Mouse (Mus musculus) G1E (cell line): ENCODE measurements at regions not wholly inside any gene's neighbourhood (a gene's known extent, or its start where the extent isn't known, plus 50 kb on each side); places are given as distances from the start of the nearest gene placed in this dataset.
A peak's percentile ranks its signal among the peaks of the same experiment; 100 is the strongest.

Experiments used
- ATAC-seq: 2 replicates; pipeline ENCODE4 v1.8.0; 2016; ENCODE audit warnings: mild to moderate bottlenecking; ENCODE audit not compliant: insufficient number of reproducible peaks, poor library complexity, low FRiP score, severe bottlenecking; ENCODE audit errors: extremely low read depth
- DNase-seq: peaks from one replicate; pipeline ENCODE4 v3.0.0; 2012; ENCODE audit warnings: low spot score
- H3K27me3 ChIP-seq: 2 replicates; pipeline ENCODE4 v1.6.1; 2012; ENCODE audit warnings: mild to moderate bottlenecking, low read length, inconsistent platforms; ENCODE audit not compliant: insufficient read depth
- H3K36me3 ChIP-seq: replicated peaks from 2 replicates; pipeline ENCODE3; 2012; ENCODE audit warnings: mild to moderate bottlenecking, inconsistent platforms
- H3K4me1 ChIP-seq: 2 replicates; pipeline ENCODE4 v1.6.1; 2012; ENCODE audit warnings: low read depth, low read length, inconsistent platforms, mixed read lengths; ENCODE audit not compliant: insufficient read depth
- H3K4me3 ChIP-seq: 2 replicates; pipeline ENCODE4 v1.5.1; 2012; ENCODE audit warnings: low read depth, mild to moderate bottlenecking, inconsistent platforms, low read length, moderate library complexity, mixed read lengths
- H3K9me3 ChIP-seq: replicated peaks from 2 replicates; pipeline ENCODE4 v1.6.1; 2012; ENCODE audit warnings: inconsistent platforms
- CTCF ChIP-seq: IDR thresholded peaks from 2 replicates; pipeline ENCODE4 v1.5.1; 2012; ENCODE audit warnings: low read depth, low read length, inconsistent platforms, mixed read lengths
- GATA1 ChIP-seq: IDR thresholded peaks from 2 replicates; pipeline ENCODE4 v1.6.1; 2012; ENCODE audit warnings: borderline replicate concordance, low read length, inconsistent platforms, mixed read lengths
- GATA2 ChIP-seq: IDR thresholded peaks from 2 replicates; pipeline ENCODE4 v1.6.1; 2012; ENCODE audit warnings: low read depth, low read length, inconsistent platforms, borderline replicate concordance
- POLR2AphosphoS5 ChIP-seq: IDR thresholded peaks from 2 replicates; pipeline ENCODE4 v1.6.1; 2012; ENCODE audit warnings: low read depth, low read length, inconsistent platforms; ENCODE audit not compliant: insufficient replicate concordance
- TAL1 ChIP-seq: conservative IDR thresholded peaks from 2 replicates; pipeline ENCODE4 v1.6.1; 2012; ENCODE audit warnings: low read depth, low read length, inconsistent platforms, mixed read lengths

DNA sequence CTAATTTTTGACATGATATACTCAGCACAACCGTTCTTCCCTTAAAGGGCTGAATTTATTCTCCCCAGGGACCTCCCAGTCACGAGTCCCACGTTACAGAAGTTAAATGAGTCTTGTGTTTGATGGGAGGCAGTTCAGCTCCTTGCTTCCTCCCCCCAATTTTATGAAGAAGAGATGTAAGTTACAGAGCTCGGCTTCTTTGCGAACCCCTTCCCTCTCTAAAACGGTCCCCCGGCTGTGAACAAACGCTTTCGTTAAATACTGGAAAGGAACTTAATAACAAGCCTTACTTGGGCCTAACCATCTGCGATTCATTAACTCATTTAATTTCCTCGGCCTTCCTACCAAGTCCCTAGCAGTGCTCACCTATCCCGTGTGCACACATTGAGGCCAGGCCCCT lies 84.9 kb upstream of the A530016L24Rik start:
- H3K27me3 ChIP-seq, result no peaks in the 10 kb centered on the region
- H3K4me1 ChIP-seq, result no peaks in the 10 kb centered on the region
- no peak for TF ChIP-seq POLR2AphosphoS5
- TF ChIP-seq TAL1, result no peak
- ATAC-seq (no peak), DNase-seq (no peak)
- no peak overlapping the region for H3K4me3 ChIP-seq
- no peaks in the 10 kb centered on the region for H3K9me3 ChIP-seq
- no peaks in the 10 kb centered on the region for H3K36me3 ChIP-seq

GRCm38 (mm10) chr12:112405781-112406213 lies 83.5 kb upstream of the A530016L24Rik start:
- H3K36me3 ChIP-seq, result no peaks in the 10 kb centered on the region
- no peak for TF ChIP-seq POLR2AphosphoS5
- no peak for TF ChIP-seq CTCF
- no peak for TF ChIP-seq GATA2
- TF ChIP-seq TAL1, result no peak
- no peak for TF ChIP-seq GATA1

GRCm38 (mm10) chr12:112411612-112412350 lies 77.5 kb upstream of the A530016L24Rik start:
- DNase-seq (no peak), ATAC-seq (no peak)
- H3K4me3 ChIP-seq, result no peak overlapping the region
- TF ChIP-seq CTCF, result peak; percentile 25; the same call in 1 of the 2 replicates
- no peak for TF ChIP-seq GATA2
- no peaks in the 10 kb centered on the region for H3K4me1 ChIP-seq
- no peaks in the 10 kb centered on the region for H3K9me3 ChIP-seq
- peaks cover 8% of the 10 kb centered on the region; the same call in 1 of the 2 replicates for H3K27me3 ChIP-seq
- no peaks in the 10 kb centered on the region for H3K36me3 ChIP-seq

More at GRCm38 (mm10) chr12:112405781-112406213, 83.5 kb upstream of the A530016L24Rik start:
- no peaks in the 10 kb centered on the region for H3K4me1 ChIP-seq
- H3K4me3 ChIP-seq, result no peak overlapping the region
- ATAC-seq (no peak), DNase-seq (no peak)
- no peaks in the 10 kb centered on the region for H3K27me3 ChIP-seq
- H3K9me3 ChIP-seq, result no peaks in the 10 kb centered on the region

- H3K4me3 ChIP-seq, result no peak overlapping the region
- H3K36me3 ChIP-seq, result no peaks in the 10 kb centered on the region
- ATAC-seq (no peak), DNase-seq (no peak)
- H3K4me1 ChIP-seq, result no peaks in the 10 kb centered on the region
- peaks cover 8% of the 10 kb centered on the region; the same call in 1 of the 2 replicates for H3K27me3 ChIP-seq
- TF ChIP-seq POLR2AphosphoS5 (no peak), CTCF (no peak), GATA2 (no peak), TAL1 (no peak), GATA1 (no peak)
- H3K9me3 ChIP-seq, result no peaks in the 10 kb centered on the region
Measured at GRCm38 (mm10) chr12:112412351-112412697, 76.9 kb upstream of the A530016L24Rik start.

DNA sequence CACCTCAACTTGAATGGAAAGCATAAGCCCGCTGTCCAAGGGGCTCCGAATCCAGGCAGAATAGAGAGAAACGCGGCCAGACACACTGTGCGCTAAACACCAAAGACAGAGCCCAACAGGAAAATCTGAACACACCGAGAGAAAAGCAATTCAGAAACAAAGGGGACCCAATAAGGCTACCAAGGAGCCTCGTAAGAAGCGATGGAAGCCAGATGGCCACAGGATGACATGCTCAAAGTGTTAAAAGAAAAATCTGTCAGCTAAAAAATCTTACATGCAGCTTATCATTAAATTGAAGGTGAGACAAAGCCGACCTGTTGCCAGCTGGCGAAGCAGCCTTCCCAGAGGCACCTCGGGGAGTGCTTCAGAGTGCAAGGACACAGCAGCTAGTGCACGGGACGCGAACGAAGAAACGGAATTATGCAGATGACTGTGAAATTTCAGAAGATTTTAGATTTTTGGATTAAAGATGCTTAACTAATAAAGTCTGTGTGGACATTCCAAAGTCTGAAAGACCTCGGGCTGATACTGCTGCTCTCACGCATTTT lies 73.2 kb upstream of the A530016L24Rik start:
- no peak for ATAC-seq
- no peak overlapping the region for H3K4me3 ChIP-seq
- peaks cover 10% of the 10 kb centered on the region; the same call in 1 of the 2 replicates for H3K27me3 ChIP-seq
- DNase-seq, result no peak
- H3K4me1 ChIP-seq, result no peaks in the 10 kb centered on the region
- TF ChIP-seq GATA1 (no peak), POLR2AphosphoS5 (no peak), TAL1 (no peak), GATA2 (no peak), CTCF (no peak)
- H3K36me3 ChIP-seq, result no peaks in the 10 kb centered on the region
- H3K9me3 ChIP-seq, result no peaks in the 10 kb centered on the region

- Histone ChIP-seq H3K36me3 (no peaks in the 10 kb centered on the region), H3K4me3 (no peak overlapping the region), H3K4me1 (no peaks in the 10 kb centered on the region), H3K27me3 (peaks cover 11% of the 10 kb centered on the region), H3K9me3 (no peaks in the 10 kb centered on the region)
- no peak for DNase-seq
- ATAC-seq, result no peak
- TF ChIP-seq GATA2, result no peak
- TF ChIP-seq POLR2AphosphoS5, result no peak
- TF ChIP-seq CTCF, result no peak
- no peak for TF ChIP-seq GATA1
- TF ChIP-seq TAL1, result no peak
Measured at GRCm38 (mm10) chr12:112416537-112416936, 72.7 kb upstream of the A530016L24Rik start.
